Mouse (Mus musculus): ENCODE results near the gene Snurf.
A peak's percentile ranks its signal among the peaks of the same experiment; 100 is the strongest.

The Snurf gene

GRCm38 (mm10) chr7:60004606-60005330 is at the start of gene Snurf, which contains the start of gene Gm38393:
TSS of gene Snurf (minus strand) at chr7:60005049.
TSS of gene Gm38393 (minus strand) at chr7:60005064.
- DNase-seq: peak; percentile 5

- no peak for DNase-seq
Measured at GRCm38 (mm10) chr7:60047481-60048201, 42.8 kb upstream of the Snurf start.

- DNase-seq: no peak
Measured at GRCm38 (mm10) chr7:60013186-60013585, 8.3 kb upstream of the Snurf start.

GRCm38 (mm10) chr7:60007727-60008360 is 3.0 kb upstream of the Snurf start:
- no peak for DNase-seq

GRCm38 (mm10) chr7:60006262-60006661 is 1.4 kb upstream of the Snurf start:
- DNase-seq: no peak

- peak; percentile 10 for DNase-seq
Measured at GRCm38 (mm10) chr7:60003921-60004605, 786 bp downstream of the Snurf start.

GRCm38 (mm10) chr7:60003006-60003865 is 1.6 kb downstream of the Snurf start:
- no peak for DNase-seq

GRCm38 (mm10) chr7:59978646-59979045 is 26.2 kb downstream of the Snurf start:
- no peak for DNase-seq
